Mouse (Mus musculus): ENCODE data around the gene Mrpl58. TPM values are rescaled to one million over a fixed set of nuclear protein-coding genes. Genes with fewer than 3 reads are reported as not detected.

The Mrpl58 gene
- 100 to 1,000 TPM; 111 to 122 TPM for total RNA-seq (2021)
- long read RNA-seq, experiment 1, transcript Mrpl58-209 (6 exons, 2,596 nt), result major isoform, 41 of 69 reads
- long read RNA-seq, experiment 1, transcript Mrpl58-202 (6 exons, 749 nt), result minor isoform, 5 of 69 reads
- long read RNA-seq, experiment 1, partial matches to known transcripts, result 1 of 69 reads
- long read RNA-seq, experiment 1, other reads (novel, unspliced or antisense), result 17 of 69 reads
- long read RNA-seq, experiment 2, transcript Mrpl58-202 (6 exons, 749 nt), result minor isoform, 6 of 69 reads
- long read RNA-seq, experiment 2, transcript Mrpl58-209 (6 exons, 2,596 nt), result major isoform, 39 of 69 reads
- long read RNA-seq, experiment 2, partial matches to known transcripts, result 1 of 69 reads
- long read RNA-seq, experiment 2, other reads (novel, unspliced or antisense), result 18 of 69 reads

DNA sequence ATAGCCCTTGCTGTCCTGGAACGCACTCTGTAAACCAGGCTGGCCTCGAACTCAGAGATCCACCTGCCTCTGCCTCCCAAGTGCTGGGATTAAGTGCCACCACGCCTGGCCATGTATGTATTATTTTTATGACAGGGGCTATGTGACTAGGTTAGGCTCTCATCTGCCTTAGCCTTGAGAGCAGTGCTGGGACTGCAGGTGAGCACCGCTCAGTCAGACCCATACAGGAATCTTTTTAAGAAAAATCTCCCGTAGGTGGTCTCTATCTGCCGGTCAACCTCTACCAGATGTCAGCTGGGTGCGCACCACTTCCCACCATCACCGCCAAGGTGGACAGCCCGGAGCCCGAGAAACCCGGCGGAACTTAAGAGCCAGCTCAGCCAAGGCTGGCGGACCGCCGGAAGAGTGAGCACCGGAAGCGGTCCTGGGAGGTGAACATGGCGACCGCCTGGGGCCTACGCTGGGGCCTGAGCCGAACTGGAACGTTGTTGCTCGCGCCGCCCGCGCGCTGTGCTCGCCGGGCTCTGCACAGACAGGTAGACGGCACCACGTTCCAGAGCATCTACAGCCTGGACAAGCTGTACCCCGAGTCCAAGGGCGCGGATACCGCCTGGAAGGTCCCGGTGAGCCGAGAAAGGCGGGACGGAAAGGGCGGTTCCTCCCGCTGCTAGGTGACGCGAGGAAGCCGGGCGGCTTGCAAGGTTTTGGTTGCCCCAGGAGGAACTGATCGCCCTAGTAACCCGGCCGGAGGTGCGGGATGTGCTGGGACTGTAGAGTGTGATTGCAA is at the start of gene Mrpl58:
Mrpl58 (plus strand) TSS at position 415 of the 787 bp plus-strand sequence.
- peak; percentile 78 to 88 for DNase-seq (ENCODE audit: low spot score in 2 of 2)

DNA sequence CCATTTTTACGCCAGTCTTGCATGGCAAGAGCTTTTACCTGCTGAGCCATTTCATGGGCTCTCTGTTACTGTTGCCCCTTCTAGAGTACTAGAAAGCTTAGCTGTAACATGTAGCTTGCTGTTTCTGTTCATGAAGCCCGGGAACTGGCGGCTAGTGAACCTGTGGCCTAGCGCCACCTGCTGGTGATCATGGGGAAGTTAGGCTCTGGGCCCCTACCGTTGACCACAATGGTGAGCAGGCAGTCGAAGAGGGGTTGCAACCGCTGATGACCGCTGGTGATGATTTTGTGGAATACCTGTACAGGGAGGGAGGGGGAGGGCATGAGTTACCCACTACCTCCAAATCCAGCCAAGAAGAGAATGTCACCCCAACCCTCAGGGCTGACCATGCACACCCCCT is 49.4 kb upstream of the Mrpl58 start:
- DNase-seq (ENCODE audit: low spot score in 2 of 2), result peak; percentile 68 to 71

DNA sequence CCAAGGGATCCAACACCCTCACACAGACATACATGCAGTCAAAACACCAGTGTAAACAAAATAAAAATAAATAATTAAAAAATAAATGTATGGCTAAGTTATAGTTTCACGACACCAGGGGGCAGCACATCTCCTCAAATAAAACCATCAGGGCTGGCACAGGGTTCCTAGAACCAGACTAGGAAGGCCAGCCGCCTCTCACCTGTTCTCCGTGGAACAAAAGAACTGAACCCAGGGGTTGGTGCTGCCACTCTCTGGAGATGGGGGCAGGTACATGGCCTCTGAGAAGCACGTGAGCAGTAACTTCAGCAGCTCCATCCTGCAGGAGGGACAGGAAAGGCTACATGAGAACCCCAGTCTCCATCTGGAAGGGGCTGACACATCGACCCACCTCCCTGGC is 45.1 kb upstream of the Mrpl58 start:
- DNase-seq (ENCODE audit: low spot score in 2 of 2), result peak; percentile 70 to 78

DNA sequence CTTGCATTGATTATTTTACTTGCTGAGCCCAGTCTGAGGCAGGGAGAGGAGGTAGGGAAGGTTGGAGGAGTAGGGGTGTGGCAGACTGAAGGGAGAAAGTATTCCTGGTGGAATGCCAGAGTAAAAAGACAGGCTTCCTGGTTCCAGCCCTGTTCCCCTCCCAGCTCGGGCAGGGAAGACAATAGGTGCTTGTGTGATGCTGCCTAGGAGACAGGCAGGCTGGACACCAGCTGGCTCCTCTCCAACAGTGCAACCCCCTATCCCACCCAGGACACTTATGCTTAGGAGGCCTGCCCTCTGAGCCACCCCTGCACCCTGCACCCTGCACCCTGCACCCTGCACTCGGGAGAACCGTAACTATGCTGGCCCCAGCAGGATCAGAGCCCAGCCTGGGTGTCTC is 44.3 kb upstream of the Mrpl58 start:
- DNase-seq (ENCODE audit: low spot score in 2 of 2), result no peak

DNA sequence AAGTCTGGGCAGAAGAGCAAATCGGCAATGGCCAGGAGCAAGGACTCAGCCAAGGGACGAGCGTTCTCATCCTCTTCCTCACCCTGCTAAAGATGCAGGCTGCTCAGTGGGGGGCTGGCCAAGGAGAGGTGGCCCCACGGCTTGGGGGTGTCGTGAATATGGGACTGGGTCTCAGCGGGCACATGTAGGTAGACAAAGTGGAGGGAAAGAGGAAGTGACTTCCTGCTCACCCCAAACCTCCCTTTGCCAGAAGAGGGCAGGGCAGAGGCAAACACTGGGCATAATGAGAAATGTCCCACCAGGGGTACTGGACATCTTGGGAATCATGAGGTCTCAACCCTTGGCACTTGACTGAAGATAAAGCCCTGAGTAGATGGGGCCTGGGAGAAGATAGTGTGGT is 43.8 kb upstream of the Mrpl58 start:
- no peak for DNase-seq (ENCODE audit: low spot score in 2 of 2)

DNA sequence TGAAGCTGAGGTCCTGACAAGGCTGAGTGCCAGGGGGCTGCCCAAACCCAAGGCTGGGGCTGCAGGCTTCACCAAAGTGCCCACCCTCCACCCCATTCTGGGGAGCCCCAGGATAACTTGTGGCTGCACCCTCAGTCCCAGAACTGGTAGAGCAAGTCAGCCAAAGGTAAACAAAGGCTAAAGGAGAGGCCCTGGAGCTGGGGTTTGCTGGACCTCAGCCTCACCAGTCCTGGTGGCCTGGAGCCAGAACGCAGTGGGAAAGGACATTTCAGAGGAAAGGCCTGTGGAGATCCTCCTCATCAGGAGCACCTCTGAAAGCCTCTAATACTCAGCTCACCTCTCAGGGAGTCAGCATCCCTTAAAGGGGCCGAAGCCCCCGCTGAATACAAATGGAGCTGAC is 39.4 kb upstream of the Mrpl58 start:
- DNase-seq (ENCODE audit: low spot score in 2 of 2), result no peak

DNA sequence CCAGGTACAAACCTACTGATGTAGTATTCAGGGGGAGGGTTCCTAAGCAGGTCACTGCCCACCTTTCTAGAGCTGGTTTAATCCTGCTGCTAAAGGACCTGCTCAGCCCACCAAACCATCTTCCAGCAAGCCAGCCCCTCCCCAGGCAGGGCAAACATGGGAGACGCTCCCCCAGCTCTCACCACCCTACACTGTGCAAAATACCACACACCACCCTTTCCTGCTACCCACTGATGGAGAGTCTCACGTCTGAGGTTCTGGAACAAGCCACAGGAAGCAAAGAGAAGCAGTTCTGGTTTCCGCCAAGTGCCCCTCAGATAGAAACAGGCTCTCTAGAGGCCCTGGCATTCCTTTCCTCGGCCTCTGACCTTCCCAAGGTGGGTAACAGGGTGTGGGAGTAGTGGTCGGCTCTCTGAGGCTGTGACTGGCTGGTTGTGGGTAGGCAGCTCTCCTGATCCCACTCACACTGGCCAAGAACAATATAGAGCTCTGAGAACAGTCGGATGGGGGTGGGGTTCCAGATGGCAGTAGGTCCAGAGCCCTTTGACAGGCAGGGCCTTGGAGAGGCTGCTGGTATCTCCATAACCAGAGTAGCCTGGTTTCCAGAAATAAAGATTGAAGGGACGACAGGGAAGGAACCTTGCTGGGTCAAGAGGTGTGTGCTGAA is 37.4 kb upstream of the Mrpl58 start:
- DNase-seq (ENCODE audit: low spot score in 2 of 2), result no peak

DNA sequence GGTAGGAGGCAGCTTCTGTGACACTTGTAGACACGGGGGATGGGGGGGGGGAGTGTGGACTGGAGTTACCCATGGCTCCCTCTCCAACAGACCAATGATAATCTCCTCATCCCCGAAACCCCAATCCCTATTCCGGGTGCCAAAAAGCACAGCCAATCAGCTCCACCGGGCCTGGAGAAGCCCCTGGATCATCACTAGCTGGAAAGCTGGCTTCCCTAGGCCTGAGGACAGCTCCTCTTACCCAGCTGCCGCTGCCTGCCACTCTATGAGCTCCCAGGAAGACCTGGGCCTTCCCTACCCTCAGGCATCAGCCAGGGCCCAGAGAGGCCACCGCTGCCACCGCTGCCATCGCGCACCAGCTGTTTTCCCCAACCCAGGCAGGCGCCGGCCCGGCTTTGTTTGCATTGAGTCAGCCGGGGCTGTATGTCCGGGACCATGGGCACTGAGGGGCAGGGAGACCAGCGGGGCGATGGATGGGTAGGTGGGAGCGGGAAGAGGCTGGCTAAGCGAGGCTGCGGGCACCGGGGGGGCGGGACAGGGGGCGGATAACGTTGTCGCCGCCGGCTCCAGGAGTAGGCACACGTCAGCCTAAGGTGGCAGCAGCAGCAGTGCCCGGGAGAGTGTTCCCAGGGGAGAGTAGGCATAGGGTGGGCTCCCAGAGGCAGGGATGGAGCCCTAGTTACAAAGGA is 36.7 kb upstream of the Mrpl58 start:
- DNase-seq (ENCODE audit: low spot score in 2 of 2), result peak; percentile 40 to 64

DNA sequence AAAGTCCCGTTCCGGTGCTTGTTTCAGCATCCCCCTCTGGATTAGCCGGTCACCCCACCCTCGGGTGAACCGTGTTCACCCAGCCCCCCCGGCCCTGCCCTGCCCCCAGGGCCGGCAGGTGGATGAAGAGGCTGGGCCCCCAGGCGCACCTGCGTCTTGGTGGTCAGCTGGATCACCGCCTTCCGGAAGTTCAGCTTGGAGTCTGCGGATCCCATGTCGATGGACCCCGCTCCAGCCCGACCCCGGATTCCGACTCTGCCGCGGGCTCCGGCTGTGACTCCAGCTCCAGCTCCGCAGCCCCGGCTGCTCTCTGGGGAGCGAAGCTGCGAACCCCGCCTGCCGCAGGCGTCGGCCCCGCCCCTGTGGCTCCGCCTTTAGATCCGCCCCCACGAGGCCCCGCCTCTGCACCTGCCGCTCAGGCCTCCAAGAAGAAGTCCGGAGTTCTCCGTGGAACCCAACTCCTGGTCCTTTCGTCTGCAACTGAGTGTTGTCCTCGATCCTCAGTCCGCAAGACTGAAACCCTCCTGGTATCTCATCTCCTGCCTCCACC is 36.1 kb upstream of the Mrpl58 start, which contains the start of gene Hid1:
Hid1 (minus strand) TSS at position 362 of the 550 bp plus-strand sequence.
- DNase-seq (ENCODE audit: low spot score in 2 of 2), result peak; percentile 90

DNA sequence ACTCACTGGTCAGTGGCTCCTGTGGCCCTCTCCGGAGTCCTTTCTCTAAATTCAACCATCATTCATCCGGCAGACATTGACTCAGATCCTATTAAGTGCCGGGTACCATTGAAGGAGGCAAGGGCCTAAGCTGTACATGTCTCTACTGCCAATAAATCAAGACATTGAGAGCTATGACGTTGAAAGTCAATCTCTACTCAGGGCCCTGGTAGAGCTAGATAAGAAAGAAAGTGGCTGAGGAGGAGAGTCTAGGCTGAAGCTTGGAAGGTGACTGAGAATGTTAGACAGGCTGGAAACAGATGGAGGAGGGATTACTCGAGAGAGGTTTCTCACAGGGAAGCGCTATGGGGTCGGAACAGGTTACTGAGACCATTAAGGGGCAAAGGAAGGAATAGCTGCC is 33.2 kb upstream of the Mrpl58 start:
- DNase-seq (ENCODE audit: low spot score in 2 of 2), result no peak

DNA sequence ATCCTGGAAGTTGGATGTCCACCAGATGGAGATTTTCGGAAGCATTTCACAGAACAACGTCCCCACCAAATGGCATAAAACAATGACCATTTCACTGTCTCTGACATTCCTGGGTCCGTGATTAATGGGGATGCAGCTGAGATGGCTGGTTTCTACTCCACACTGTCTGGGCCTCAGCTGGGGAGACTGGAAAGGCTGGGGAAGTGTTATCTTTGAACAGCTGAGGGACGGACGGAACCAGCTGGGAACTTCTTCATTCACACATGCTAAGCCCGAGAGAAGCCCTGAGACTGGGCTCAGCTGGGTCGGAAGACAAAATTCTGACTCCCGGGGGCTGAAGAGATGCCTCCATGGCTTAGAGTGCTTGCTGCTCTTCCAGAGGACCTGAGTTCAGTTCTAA is 32.2 kb upstream of the Mrpl58 start:
- DNase-seq (ENCODE audit: low spot score in 2 of 2), result no peak

DNA sequence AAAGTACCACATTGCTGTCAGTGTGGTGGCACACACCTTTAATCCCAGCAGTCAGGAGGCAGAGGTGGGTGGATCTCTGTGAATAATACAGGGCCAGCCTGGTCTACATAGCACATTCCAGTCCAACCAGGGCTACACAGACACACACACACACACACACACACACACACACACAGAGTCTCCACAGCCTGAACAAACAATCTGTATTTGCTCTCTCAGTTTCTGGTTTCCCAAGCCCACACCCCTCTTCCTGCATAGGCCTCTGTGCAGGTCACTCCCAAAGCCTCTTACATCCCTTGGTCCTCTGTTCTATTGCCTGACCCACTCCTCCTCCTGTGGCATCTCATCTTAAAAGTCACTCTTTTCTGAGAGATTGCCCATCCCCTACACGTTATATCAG is 31.5 kb upstream of the Mrpl58 start:
- no peak for DNase-seq (ENCODE audit: low spot score in 2 of 2)

DNA sequence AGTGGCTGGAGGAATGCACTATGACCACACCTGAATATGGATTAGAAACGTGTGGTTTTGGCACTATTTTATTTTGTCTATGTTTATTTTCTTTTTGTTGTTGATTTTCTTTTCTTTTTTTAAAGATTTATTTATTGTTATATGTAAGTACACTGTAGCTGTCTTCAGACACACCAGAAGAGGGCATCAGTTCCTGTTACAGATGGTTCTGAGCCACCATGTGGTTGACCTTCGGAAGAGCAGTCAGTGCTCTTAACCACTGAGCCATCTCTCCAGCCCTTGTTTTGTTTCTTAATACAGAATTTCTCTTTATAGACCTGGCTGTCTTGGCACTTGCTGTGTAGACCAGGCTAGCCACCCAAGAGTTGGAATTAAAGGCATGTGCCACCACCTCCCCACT is 30.8 kb upstream of the Mrpl58 start:
- no peak for DNase-seq (ENCODE audit: low spot score in 2 of 2)

DNA sequence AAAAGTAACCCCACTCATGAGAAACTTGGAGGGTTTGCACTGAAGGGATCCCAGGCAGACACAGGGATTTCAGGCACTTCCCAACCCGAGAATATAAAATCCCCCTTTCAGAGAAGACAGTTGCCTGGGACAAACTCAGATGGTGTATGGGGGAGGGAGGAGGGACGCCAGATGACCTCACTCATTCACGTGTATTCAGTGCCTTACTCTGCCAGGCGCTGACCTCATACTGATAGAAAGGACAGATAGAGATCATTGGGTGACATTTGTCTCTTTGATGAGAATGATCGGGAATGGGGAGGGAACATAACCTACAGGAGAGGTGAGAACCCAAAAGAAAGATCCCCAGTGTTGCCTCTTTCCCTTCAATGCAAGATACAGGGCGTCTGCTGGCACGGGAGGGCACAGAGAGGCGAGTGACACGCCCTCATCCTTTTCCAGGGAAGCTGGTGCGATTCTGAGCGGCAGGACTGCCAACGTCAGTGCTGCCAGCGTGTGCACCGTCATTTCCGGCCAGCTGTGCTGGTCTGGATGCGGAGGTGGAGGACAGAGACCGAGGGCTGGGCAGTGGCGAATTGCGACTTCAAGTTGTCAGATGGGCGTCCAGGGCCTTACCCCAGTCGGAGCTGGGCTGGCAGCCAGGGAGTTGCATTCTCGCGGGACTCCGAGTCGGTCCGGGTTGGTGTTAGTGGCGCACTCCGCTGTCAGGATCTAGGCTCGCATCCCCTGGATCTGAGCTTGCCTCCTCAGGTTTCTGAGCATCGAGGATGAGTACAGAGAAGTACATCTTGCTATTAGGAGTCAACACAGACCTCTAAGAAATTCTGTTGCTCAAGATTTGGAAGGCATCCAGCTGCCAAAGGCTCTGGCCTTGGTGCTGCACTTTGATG is 29.5 kb upstream of the Mrpl58 start:
- peak; percentile 71 to 82 for DNase-seq (ENCODE audit: low spot score in 2 of 2)

DNA sequence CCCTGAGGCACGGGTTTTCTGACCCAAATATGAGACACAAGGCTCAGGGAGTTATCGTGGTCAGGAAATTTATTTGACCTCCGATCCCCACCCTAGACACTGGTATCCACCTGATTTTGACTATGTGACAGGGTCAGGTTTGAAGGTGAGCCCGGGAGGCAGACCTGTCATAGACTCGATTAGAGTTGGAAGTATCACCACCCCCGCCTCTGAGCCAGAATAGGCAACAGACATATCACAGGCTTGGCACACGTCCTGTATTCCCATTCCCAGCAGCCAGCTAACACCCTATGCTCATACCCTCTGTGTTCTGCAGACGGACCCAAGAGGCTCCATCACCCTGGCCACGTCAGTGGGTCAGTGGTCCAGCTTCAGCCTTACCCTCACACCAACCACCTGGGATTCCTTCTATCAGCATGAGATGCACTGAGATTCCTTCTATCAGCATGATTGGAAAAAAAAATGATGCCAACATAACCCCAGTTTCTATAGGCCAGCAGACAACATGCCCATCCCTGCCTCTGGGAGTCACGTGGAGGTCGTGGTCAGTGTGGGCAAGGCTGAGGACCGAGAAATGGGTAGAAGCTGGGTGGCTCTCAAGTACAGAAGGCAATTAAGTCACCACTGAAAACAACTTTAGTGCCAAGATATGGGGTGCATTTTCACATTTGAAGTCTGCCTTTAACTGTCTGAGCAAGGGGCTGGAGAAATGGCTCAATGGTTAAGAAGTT is 28.7 kb upstream of the Mrpl58 start:
- DNase-seq (ENCODE audit: low spot score in 2 of 2), result peak; percentile 55 to 69

DNA sequence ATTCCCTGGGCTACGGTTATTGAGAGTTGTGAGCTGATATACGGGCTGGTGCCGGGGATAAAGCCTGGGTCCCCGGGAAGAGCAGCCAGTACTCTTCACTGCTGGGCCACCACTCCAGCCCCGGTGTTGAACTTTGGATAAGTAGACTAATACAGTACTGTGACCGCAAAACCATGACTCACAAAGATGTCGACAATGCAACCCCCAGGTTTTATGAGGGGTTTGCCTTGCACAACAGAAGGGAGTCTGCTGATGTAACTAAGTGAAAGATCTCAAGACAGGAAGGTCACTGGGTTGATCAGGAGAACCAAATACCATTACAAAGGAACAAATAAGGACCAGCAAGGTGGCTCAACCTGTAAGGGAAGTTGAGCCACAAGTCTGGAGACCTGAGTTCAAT is 26.8 kb upstream of the Mrpl58 start:
- DNase-seq (ENCODE audit: low spot score in 2 of 2), result no peak

DNA sequence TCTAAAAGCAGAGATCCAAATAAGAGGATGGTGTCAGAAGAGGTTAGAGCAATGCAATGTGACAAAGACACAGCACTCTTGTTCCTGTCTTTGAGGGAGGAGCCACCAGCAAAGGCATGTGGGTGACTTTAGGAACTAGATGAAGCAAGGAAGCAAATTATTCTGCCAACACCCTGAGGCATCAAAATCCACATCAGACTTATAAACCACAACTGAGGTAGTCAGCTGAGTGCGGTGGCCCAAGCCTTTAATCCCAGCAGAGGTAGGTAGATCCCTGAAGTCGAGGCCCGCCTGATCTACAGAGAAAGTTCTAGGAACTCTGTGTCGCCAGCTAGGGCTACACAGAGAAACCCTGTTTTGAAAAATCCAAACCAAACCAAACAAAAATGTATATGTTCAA is 26.3 kb upstream of the Mrpl58 start:
- no peak for DNase-seq (ENCODE audit: low spot score in 2 of 2)

DNA sequence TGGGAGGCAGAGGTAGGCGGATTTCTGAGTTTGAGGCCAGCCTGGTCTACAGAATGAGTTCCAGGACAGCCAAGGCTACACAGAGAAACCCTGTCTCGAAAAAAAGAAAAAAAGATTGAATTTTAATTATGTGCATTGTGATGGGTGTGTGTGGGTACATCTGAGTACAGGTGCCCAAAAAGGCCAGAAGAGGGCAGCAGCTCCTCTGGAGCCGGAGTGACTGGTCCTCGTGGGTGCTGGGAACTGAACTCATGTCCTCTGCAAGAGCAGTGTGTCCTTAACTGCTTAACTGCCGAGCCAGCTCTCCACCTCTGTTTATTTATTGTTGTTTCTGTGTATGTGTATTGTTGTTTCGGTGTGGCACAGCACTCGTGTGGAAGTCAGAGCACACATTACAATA is 25.7 kb upstream of the Mrpl58 start:
- DNase-seq (ENCODE audit: low spot score in 2 of 2), result no peak

DNA sequence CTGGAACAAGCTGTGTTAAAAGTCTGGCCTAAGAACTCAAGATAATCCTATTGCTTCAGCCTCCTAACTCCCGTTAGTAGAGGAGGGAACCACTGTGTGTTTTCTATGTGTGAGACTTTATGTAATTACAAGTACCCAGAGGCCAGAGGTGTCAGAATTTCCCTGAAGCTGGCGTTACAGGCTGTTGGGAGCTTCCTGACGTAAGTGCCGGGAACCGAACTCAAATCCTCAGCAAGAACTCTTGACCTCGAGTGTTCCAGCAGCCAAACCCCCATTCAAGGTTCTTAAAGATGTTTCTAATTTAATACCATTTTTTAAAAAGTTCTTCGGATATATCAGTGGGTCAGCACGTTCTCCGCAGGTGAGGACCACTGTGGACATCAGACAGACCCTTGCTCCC is 22.3 kb upstream of the Mrpl58 start:
- DNase-seq (ENCODE audit: low spot score in 2 of 2), result no peak
